Mouse (Mus musculus) myocyte (in vitro differentiated cells): Measurements from ENCODE around the gene Trmo. TPM values are rescaled to one million over a fixed set of nuclear protein-coding genes. Genes with fewer than 3 reads are reported as not detected.
A peak's percentile ranks its signal among the peaks of the same experiment; 100 is the strongest.

ENCODE experiments used
- H3K27me3 ChIP-seq: one replicate; pipeline ENCODE4 v1.6.1; 2011; ENCODE audit not compliant: control insufficient read depth, insufficient read depth, insufficient read length
- H3K36me3 ChIP-seq: one replicate; pipeline ENCODE4 v1.6.1; 2011; ENCODE audit not compliant: control insufficient read depth, insufficient read depth
- H3K4me2 ChIP-seq: one replicate; pipeline ENCODE4 v1.6.1; 2011; ENCODE audit warnings: low read depth, control low read depth
- H3K4me3 ChIP-seq: one replicate; pipeline ENCODE4 v1.5.1; 2011; ENCODE audit warnings: mild to moderate bottlenecking, control low read depth, moderate library complexity
- H3K79me2 ChIP-seq: one replicate; pipeline ENCODE4 v1.6.1; 2011; ENCODE audit not compliant: control insufficient read depth, insufficient read depth
- H3ac ChIP-seq: one replicate; pipeline ENCODE4 v1.6.1; 2011; ENCODE audit not compliant: control insufficient read depth, insufficient read length
- CEBPB ChIP-seq: IDR thresholded peaks from 2 replicates; pipeline ENCODE4 v1.6.1; 2011; ENCODE audit warnings: mild to moderate bottlenecking, moderate library complexity; ENCODE audit not compliant: poor library complexity, insufficient read depth, severe bottlenecking
- E2F4 ChIP-seq: IDR thresholded peaks from one replicate; pipeline ENCODE4 v1.6.1; 2011; ENCODE audit warnings: mild to moderate bottlenecking, control low read depth, moderate library complexity; ENCODE audit not compliant: insufficient read depth
- MAX ChIP-seq: IDR thresholded peaks from one replicate; pipeline ENCODE4 v1.6.1; 2011; ENCODE audit warnings: low read depth, mild to moderate bottlenecking, control low read depth
- MYOD1 ChIP-seq, 3 experiments: IDR thresholded peaks; one replicate each; pipeline ENCODE4 v1.6.1; 2011; ENCODE audit warnings: control low read depth in 2 of 3, low read depth in 2 of 3, mild to moderate bottlenecking in 2 of 3, moderate library complexity in 1 of 3; ENCODE audit not compliant: insufficient read length in 2 of 3, control insufficient read depth in 1 of 3
- MYOG ChIP-seq, 3 experiments: IDR thresholded peaks; one replicate each; pipeline ENCODE4 v1.6.1; 2011; ENCODE audit warnings: control low read depth in 2 of 3, low read depth in 2 of 3, mild to moderate bottlenecking in 2 of 3; ENCODE audit not compliant: insufficient read length in 2 of 3, control insufficient read depth in 1 of 3, insufficient read depth in 1 of 3
- POLR2A ChIP-seq: IDR thresholded peaks from one replicate; pipeline ENCODE4 v1.6.1; 2011; ENCODE audit warnings: low read depth, mild to moderate bottlenecking, control low read depth, moderate library complexity; ENCODE audit not compliant: insufficient read length
- POLR2AphosphoS2 ChIP-seq: IDR thresholded peaks from one replicate; pipeline ENCODE4 v1.6.1; 2011; ENCODE audit warnings: low read depth, control low read depth; ENCODE audit not compliant: insufficient read length
- REST ChIP-seq: IDR thresholded peaks from one replicate; pipeline ENCODE4 v1.6.1; 2011; ENCODE audit warnings: mild to moderate bottlenecking, control low read depth, moderate library complexity; ENCODE audit not compliant: insufficient read depth, insufficient read length
- SRF ChIP-seq: IDR thresholded peaks from one replicate; pipeline ENCODE4 v1.6.1; 2011; ENCODE audit warnings: low read depth; ENCODE audit not compliant: control insufficient read depth, insufficient read length
- TCF12 ChIP-seq: IDR thresholded peaks from one replicate; pipeline ENCODE4 v1.6.1; 2011; ENCODE audit warnings: mild to moderate bottlenecking, control low read depth; ENCODE audit not compliant: poor library complexity, insufficient read depth, severe bottlenecking
- TCF3 ChIP-seq: IDR thresholded peaks from one replicate; pipeline ENCODE4 v1.6.1; 2011; ENCODE audit warnings: low read depth, control low read depth; ENCODE audit not compliant: insufficient read length
- USF1 ChIP-seq: IDR thresholded peaks from one replicate; pipeline ENCODE4 v1.6.1; 2011; ENCODE audit warnings: low read depth, mild to moderate bottlenecking, control low read depth, moderate library complexity
- polyA plus RNA-seq: library from polyadenylated mRNA; unstranded; fragments of >200 nt; fragmentation: generic; extraction: Trizol; gene quantifications from one replicate; pipeline ENCODE4 v1.2.1, GENCODE M21; 2012; ENCODE audit warnings: missing spikeins

Gene Trmo
- polyA plus RNA-seq, 1 experiment, result 3.1 TPM

GRCm38 (mm10) chr4:46389612-46390341 lies 540 bp upstream of the Trmo start:
- no peak for TF ChIP-seq SRF
- TF ChIP-seq MYOG (IDR thresholded peaks at IDR 0.05; ENCODE audit: control insufficient read depth in 1 of 3, insufficient read depth in 1 of 3, insufficient read length in 2 of 3, low read depth in 2 of 3), result no peak
- TF ChIP-seq CEBPB, result no peak
- TF ChIP-seq USF1, result no peak
- no peak for TF ChIP-seq POLR2A
- TF ChIP-seq TCF12, result no peak

GRCm38 (mm10) chr4:46388556-46388955 lies 681 bp downstream of the Trmo start:
- no peak for TF ChIP-seq CEBPB
- no peak for TF ChIP-seq MYOG (IDR thresholded peaks at IDR 0.05; ENCODE audit: control insufficient read depth in 1 of 3, insufficient read depth in 1 of 3, insufficient read length in 2 of 3, low read depth in 2 of 3)
- no peak for TF ChIP-seq TCF12
- no peak for TF ChIP-seq POLR2A
- TF ChIP-seq MAX, result no peak
- TF ChIP-seq E2F4, result no peak
- TF ChIP-seq USF1, result no peak
- no peak for TF ChIP-seq REST
- TF ChIP-seq MYOD1 (IDR thresholded peaks at IDR 0.05; ENCODE audit: control insufficient read depth in 1 of 3, insufficient read length in 2 of 3, low read depth in 2 of 3), result no peak
- no peak for TF ChIP-seq SRF
- no peak for TF ChIP-seq POLR2AphosphoS2
- no peak for TF ChIP-seq TCF3
- peak overlapping the region; percentile 92 for H3K4me2 ChIP-seq
- no peaks in the 10 kb centered on the region for H3K36me3 ChIP-seq
- H3K4me3 ChIP-seq, result peak overlapping the region; percentile 73
- no peaks in the 10 kb centered on the region for H3K79me2 ChIP-seq
- no peaks in the 10 kb centered on the region for H3K27me3 ChIP-seq
- peak overlapping the region; percentile 69 for H3ac ChIP-seq

More at GRCm38 (mm10) chr4:46389612-46390341, 540 bp upstream of the Trmo start:
- no peaks in the 10 kb centered on the region for H3K79me2 ChIP-seq
- H3K4me2 ChIP-seq, result peak overlapping the region; percentile 92
- H3ac ChIP-seq, result peak overlapping the region; percentile 69
- no peaks in the 10 kb centered on the region for H3K36me3 ChIP-seq
- peak overlapping the region; percentile 73 for H3K4me3 ChIP-seq
- H3K27me3 ChIP-seq, result no peaks in the 10 kb centered on the region

- TF ChIP-seq USF1 (peak; percentile 95), TCF3 (no peak)
- H3K4me3 ChIP-seq, result no peak overlapping the region
Measured at GRCm38 (mm10) chr4:46374869-46375368, 14.3 kb downstream of the Trmo start.

GRCm38 (mm10) chr4:46374455-46374854 lies 14.8 kb downstream of the Trmo start:
- peak overlapping the region; percentile 31 for H3K4me2 ChIP-seq
- no peak overlapping the region for H3ac ChIP-seq
- no peak for TF ChIP-seq MAX
- TF ChIP-seq USF1, result no peak
- TF ChIP-seq SRF, result no peak
- TF ChIP-seq MYOD1 (IDR thresholded peaks at IDR 0.05; ENCODE audit: control insufficient read depth in 1 of 3, insufficient read length in 2 of 3, low read depth in 2 of 3), result no peak
- TF ChIP-seq REST, result no peak
- TF ChIP-seq CEBPB, result no peak
- no peak for TF ChIP-seq TCF3
- no peak for TF ChIP-seq POLR2AphosphoS2
- no peak for TF ChIP-seq POLR2A
- TF ChIP-seq MYOG (IDR thresholded peaks at IDR 0.05; ENCODE audit: control insufficient read depth in 1 of 3, insufficient read depth in 1 of 3, insufficient read length in 2 of 3, low read depth in 2 of 3), result no peak
- no peak for TF ChIP-seq E2F4
- TF ChIP-seq TCF12, result no peak
- H3K4me3 ChIP-seq, result no peak overlapping the region
- no peaks in the 10 kb centered on the region for H3K36me3 ChIP-seq
- no peaks in the 10 kb centered on the region for H3K27me3 ChIP-seq
- no peaks in the 10 kb centered on the region for H3K79me2 ChIP-seq

More at GRCm38 (mm10) chr4:46374869-46375368, 14.3 kb downstream of the Trmo start:
- no peak overlapping the region for H3ac ChIP-seq
- no peaks in the 10 kb centered on the region for H3K27me3 ChIP-seq
- no peaks in the 10 kb centered on the region for H3K79me2 ChIP-seq
- H3K4me2 ChIP-seq, result peak overlapping the region; percentile 31
- H3K36me3 ChIP-seq, result no peaks in the 10 kb centered on the region

GRCm38 (mm10) chr4:46371030-46371429 lies 18.2 kb downstream of the Trmo start:
- no peaks in the 10 kb centered on the region for H3K27me3 ChIP-seq

More at GRCm38 (mm10) chr4:46371030-46371429, 18.2 kb downstream of the Trmo start:
- no peak for TF ChIP-seq MYOG (IDR thresholded peaks at IDR 0.05; ENCODE audit: control insufficient read depth in 1 of 3, insufficient read depth in 1 of 3, insufficient read length in 2 of 3, low read depth in 2 of 3)
- no peak for TF ChIP-seq POLR2AphosphoS2
- no peak for TF ChIP-seq USF1
- TF ChIP-seq MYOD1 (IDR thresholded peaks at IDR 0.05; ENCODE audit: control insufficient read depth in 1 of 3, insufficient read length in 2 of 3, low read depth in 2 of 3), result no peak
- TF ChIP-seq MAX, result no peak
- no peak for TF ChIP-seq TCF12
- no peak for TF ChIP-seq SRF
- TF ChIP-seq TCF3, result no peak
- no peak for TF ChIP-seq POLR2A
- Histone ChIP-seq H3ac (no peak overlapping the region), H3K4me2 (peak overlapping the region; percentile 62), H3K79me2 (no peaks in the 10 kb centered on the region), H3K36me3 (no peaks in the 10 kb centered on the region), H3K4me3 (no peak overlapping the region)
